Mouse (Mus musculus) frontal cortex, adult (tissue): ENCODE data around the gene Wnt9a.
A peak's percentile ranks its signal among the peaks of the same experiment; 100 is the strongest.

Experiments
- ATAC-seq: cut with Nextera tagmentation; 2 replicates; pipeline ENCODE4 v1.9.2; 2017; ENCODE audit warnings: mild to moderate bottlenecking, moderate library complexity, mixed read lengths; ENCODE audit not compliant: low TSS enrichment

The Wnt9a gene

GRCm38 (mm10) chr11:59302700-59303569, 3.8 kb upstream of the Wnt9a start:
- ATAC-seq, result 0 out of 2 replicates have a peak, but pooled peaks have one; percentile 15

GRCm38 (mm10) chr11:59305008-59305820, 1.5 kb upstream of the Wnt9a start:
- ATAC-seq, result peak; percentile 59

GRCm38 (mm10) chr11:59305821-59306215, 910 bp upstream of the Wnt9a start:
- no peak for ATAC-seq

- no peak for ATAC-seq
These were observed 865 bp downstream of the Wnt9a start for GRCm38 (mm10) chr11:59307422-59308163.

- ATAC-seq, result no peak
These were observed 1.4 kb downstream of the Wnt9a start for GRCm38 (mm10) chr11:59308164-59308542.

- no peak for ATAC-seq
These were observed 1.9 kb downstream of the Wnt9a start for GRCm38 (mm10) chr11:59308625-59309024.

- ATAC-seq, result peak; percentile 38
These were observed 2.5 kb downstream of the Wnt9a start for GRCm38 (mm10) chr11:59309106-59309805.

GRCm38 (mm10) chr11:59309976-59310375, 3.2 kb downstream of the Wnt9a start:
- ATAC-seq, result no peak

- no peak for ATAC-seq
These were observed 5.3 kb downstream of the Wnt9a start for GRCm38 (mm10) chr11:59312060-59312459.

GRCm38 (mm10) chr11:59312501-59312900, 5.8 kb downstream of the Wnt9a start:
- ATAC-seq, result no peak

- ATAC-seq, result no peak
These were observed 6.5 kb downstream of the Wnt9a start for GRCm38 (mm10) chr11:59313029-59313811.

GRCm38 (mm10) chr11:59313944-59314343, 7.2 kb downstream of the Wnt9a start:
- no peak for ATAC-seq

- no peak for ATAC-seq
These were observed 9.8 kb downstream of the Wnt9a start for GRCm38 (mm10) chr11:59316517-59316916.

- no peak for ATAC-seq
These were observed 16.3 kb downstream of the Wnt9a start for GRCm38 (mm10) chr11:59322988-59323387.

- ATAC-seq, result no peak
These were observed 18.0 kb downstream of the Wnt9a start for GRCm38 (mm10) chr11:59324777-59325176.

GRCm38 (mm10) chr11:59327625-59328024, 20.9 kb downstream of the Wnt9a start:
- no peak for ATAC-seq

GRCm38 (mm10) chr11:59329616-59330015, 22.9 kb downstream of the Wnt9a start:
- peak; percentile 56 for ATAC-seq

- 0 out of 2 replicates have a peak, but pooled peaks have one; percentile 36 for ATAC-seq
These were observed 23.8 kb downstream of the Wnt9a start for GRCm38 (mm10) chr11:59330560-59330959.

GRCm38 (mm10) chr11:59331167-59331869, 24.6 kb downstream of the Wnt9a start:
- ATAC-seq, result no peak

- 0 out of 2 replicates have a peak, but pooled peaks have one; percentile 4 for ATAC-seq
These were observed 26.2 kb downstream of the Wnt9a start for GRCm38 (mm10) chr11:59332938-59333337.
